Mouse (Mus musculus): Measurements from ENCODE around the gene Eprs.
A peak's percentile ranks its signal among the peaks of the same experiment; 100 is the strongest.

Gene Eprs

GRCm38 (mm10) chr1:185362677-185363520, at the start of gene Eprs:
Gene Eprs (plus strand): TSS chr1:185363044.
- DNase-seq (ENCODE audit: low read depth, low spot score): peak; percentile 97

GRCm38 (mm10) chr1:185314546-185314945, 48.3 kb upstream of the Eprs start:
- no peak for DNase-seq (ENCODE audit: low read depth, low spot score)

- no peak for DNase-seq (ENCODE audit: low read depth, low spot score)
These were observed 46.8 kb upstream of the Eprs start for GRCm38 (mm10) chr1:185315846-185316568.

- DNase-seq (ENCODE audit: low read depth, low spot score): peak; percentile 21
These were observed 35.0 kb upstream of the Eprs start for GRCm38 (mm10) chr1:185327754-185328345.

- peak; percentile 83 for DNase-seq (ENCODE audit: low read depth, low spot score)
These were observed 33.9 kb upstream of the Eprs start, which contains the start of gene Iars2 for GRCm38 (mm10) chr1:185328721-185329610. Gene Iars2 (minus strand): TSS chr1:185329396.

- no peak for DNase-seq (ENCODE audit: low read depth, low spot score)
These were observed 33.0 kb upstream of the Eprs start for GRCm38 (mm10) chr1:185329851-185330250.

GRCm38 (mm10) chr1:185331364-185331763, 31.5 kb upstream of the Eprs start:
- peak; percentile 31 for DNase-seq (ENCODE audit: low read depth, low spot score)

GRCm38 (mm10) chr1:185331983-185332430, 30.8 kb upstream of the Eprs start, which contains the start of gene Bpnt1:
Gene Bpnt1 (plus strand): TSS chr1:185332149.
- peak; percentile 89 for DNase-seq (ENCODE audit: low read depth, low spot score)

GRCm38 (mm10) chr1:185333651-185334050, 29.2 kb upstream of the Eprs start:
- no peak for DNase-seq (ENCODE audit: low read depth, low spot score)

- DNase-seq (ENCODE audit: low read depth, low spot score): no peak
These were observed 28.7 kb upstream of the Eprs start for GRCm38 (mm10) chr1:185334136-185334535.

GRCm38 (mm10) chr1:185335231-185335765, 27.5 kb upstream of the Eprs start:
- no peak for DNase-seq (ENCODE audit: low read depth, low spot score)

GRCm38 (mm10) chr1:185336535-185336934, 26.3 kb upstream of the Eprs start:
- no peak for DNase-seq (ENCODE audit: low read depth, low spot score)

- no peak for DNase-seq (ENCODE audit: low read depth, low spot score)
These were observed 20.4 kb upstream of the Eprs start for GRCm38 (mm10) chr1:185342441-185342840.

GRCm38 (mm10) chr1:185343422-185343821, 19.4 kb upstream of the Eprs start:
- no peak for DNase-seq (ENCODE audit: low read depth, low spot score)

GRCm38 (mm10) chr1:185346188-185346587, 16.7 kb upstream of the Eprs start:
- no peak for DNase-seq (ENCODE audit: low read depth, low spot score)

- DNase-seq (ENCODE audit: low read depth, low spot score): no peak
These were observed 13.1 kb upstream of the Eprs start for GRCm38 (mm10) chr1:185349741-185350140.

- DNase-seq (ENCODE audit: low read depth, low spot score): no peak
These were observed 12.2 kb upstream of the Eprs start for GRCm38 (mm10) chr1:185350611-185351010.

GRCm38 (mm10) chr1:185352151-185352550, 10.7 kb upstream of the Eprs start:
- no peak for DNase-seq (ENCODE audit: low read depth, low spot score)

GRCm38 (mm10) chr1:185353351-185353750, 9.5 kb upstream of the Eprs start:
- no peak for DNase-seq (ENCODE audit: low read depth, low spot score)

GRCm38 (mm10) chr1:185354731-185355130, 8.1 kb upstream of the Eprs start:
- DNase-seq (ENCODE audit: low read depth, low spot score): no peak

- DNase-seq (ENCODE audit: low read depth, low spot score): no peak
These were observed 6.6 kb upstream of the Eprs start for GRCm38 (mm10) chr1:185356246-185356645.

All from 3T3-L1 (cell line).